Mouse (Mus musculus) gastrocnemius, adult 18-20 months (tissue): ENCODE measurements around the gene Gba2. TPM values are rescaled to one million over a fixed set of nuclear protein-coding genes. Genes with fewer than 3 reads are reported as not detected.
A peak's percentile ranks its signal among the peaks of the same experiment; 100 is the strongest.

Source experiments
- DNase-seq: peaks from one replicate; pipeline ENCODE4 v3.0.0; 2021; ENCODE audit warnings: low spot score
- total RNA-seq, 2 experiments: library from RNA; stranded (reverse); gene quantifications; 2 replicates each; pipeline ENCODE4 v1.2.3; 2021

Gene Gba2
- total RNA-seq, 2 experiments from 2014 or later: 4.3 to 4.6 TPM

GRCm38 (mm10) chr4:43582241-43582640, 3.6 kb upstream of the Gba2 start:
- no peak for DNase-seq

- no peak for DNase-seq
Measured at GRCm38 (mm10) chr4:43581381-43581780, 2.7 kb upstream of the Gba2 start.

- DNase-seq: no peak
Measured at GRCm38 (mm10) chr4:43580721-43581120, 2.0 kb upstream of the Gba2 start.

- no peak for DNase-seq
Measured at GRCm38 (mm10) chr4:43579731-43580130, 1.1 kb upstream of the Gba2 start.

- DNase-seq: no peak
Measured at GRCm38 (mm10) chr4:43579256-43579655, 583 bp upstream of the Gba2 start.

GRCm38 (mm10) chr4:43577237-43577881, 1.3 kb downstream of the Gba2 start:
- no peak for DNase-seq

GRCm38 (mm10) chr4:43575356-43575755, 3.3 kb downstream of the Gba2 start:
- DNase-seq: no peak

- DNase-seq: no peak
Measured at GRCm38 (mm10) chr4:43573561-43573960, 5.1 kb downstream of the Gba2 start.

GRCm38 (mm10) chr4:43571395-43572045, 7.2 kb downstream of the Gba2 start:
- no peak for DNase-seq

GRCm38 (mm10) chr4:43567140-43567539, 11.5 kb downstream of the Gba2 start:
- no peak for DNase-seq

- no peak for DNase-seq
Measured at GRCm38 (mm10) chr4:43564231-43564630, 14.4 kb downstream of the Gba2 start.

GRCm38 (mm10) chr4:43563601-43563875, 15.1 kb downstream of the Gba2 start:
- DNase-seq: no peak

- DNase-seq: no peak
Measured at GRCm38 (mm10) chr4:43562769-43563600, 15.7 kb downstream of the Gba2 start.

- peak; percentile 96 for DNase-seq
Measured at GRCm38 (mm10) chr4:43561997-43562768, 16.5 kb downstream of the Gba2 start, which contains the start of the genes Creb3 and Tln1. TSS of gene Creb3 (plus strand) at chr4:43562332. TSS of gene Tln1 (minus strand) at chr4:43562691.

- no peak for DNase-seq
Measured at GRCm38 (mm10) chr4:43561436-43561996, 17.2 kb downstream of the Gba2 start.

GRCm38 (mm10) chr4:43560976-43561375, 17.7 kb downstream of the Gba2 start:
- DNase-seq: no peak

GRCm38 (mm10) chr4:43560243-43560611, 18.4 kb downstream of the Gba2 start:
- peak; percentile 61 for DNase-seq

- DNase-seq: no peak
Measured at GRCm38 (mm10) chr4:43559519-43560242, 19.0 kb downstream of the Gba2 start.

GRCm38 (mm10) chr4:43558631-43559356, 19.9 kb downstream of the Gba2 start:
- DNase-seq: peak; percentile 41

- no peak for DNase-seq
Measured at GRCm38 (mm10) chr4:43558028-43558630, 20.5 kb downstream of the Gba2 start.
